Mouse (Mus musculus) testis, adult 2 months (tissue): ENCODE results near the gene Zfp760.

ENCODE experiments used
- CTCF ChIP-seq: fragments of 200-500 bp; IDR thresholded peaks from 2 replicates; pipeline ENCODE4 v1.5.1; 2012; ENCODE audit warnings: low read depth, mild to moderate bottlenecking, inconsistent platforms, low read length, moderate library complexity; ENCODE audit not compliant: control insufficient read depth, insufficient read depth, insufficient replicate concordance
- POLR2A ChIP-seq: fragments of 200-500 bp; IDR thresholded peaks from 2 replicates; pipeline ENCODE4 v1.6.1; 2012; ENCODE audit warnings: low read depth, mild to moderate bottlenecking, inconsistent platforms, low read length, moderate library complexity; ENCODE audit not compliant: control insufficient read depth

- TF ChIP-seq POLR2A = no peak
- no peak for TF ChIP-seq CTCF
These were observed 11.5 kb upstream of the Zfp760 start for GRCm38 (mm10) chr17:21696073-21696472.
